Mouse (Mus musculus): ENCODE measurements around the gene Crocc.

DNA sequence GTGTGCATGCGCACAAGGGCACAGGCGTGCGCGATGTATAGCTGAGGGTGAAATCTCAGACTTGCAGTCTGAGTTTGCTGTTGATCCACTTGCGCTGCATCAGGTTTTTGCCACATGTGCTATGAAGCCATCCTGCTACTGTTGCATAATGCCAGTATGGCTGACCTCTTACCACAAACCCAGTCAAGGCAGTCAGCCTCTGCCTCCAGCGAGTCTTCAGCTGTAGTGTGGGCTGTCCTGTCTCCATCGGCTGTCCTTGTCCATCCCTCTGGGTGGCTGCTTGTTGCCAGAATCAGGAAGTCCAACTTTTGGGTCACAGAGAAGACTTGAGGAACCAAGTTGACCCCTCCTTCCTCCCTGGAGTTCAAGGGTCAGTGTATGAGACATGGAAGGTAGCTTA, 85.0 kb downstream of the Crocc start:
- TF ChIP-seq CTCF (IDR thresholded peaks at IDR 0.05; ENCODE audit: low read depth) (no peak), EP300 (optimal IDR thresholded peaks at IDR 0.05) (no peak)

All from stomach, postnatal 0 days (tissue).